Mouse (Mus musculus) C2C12 (cell line): ENCODE measurements around the gene Pdpn. TPM values are rescaled to one million over a fixed set of nuclear protein-coding genes. Genes with fewer than 3 reads are reported as not detected.
A peak's percentile ranks its signal among the peaks of the same experiment; 100 is the strongest.

ENCODE experiments used
- H3K27me3 ChIP-seq: one replicate; pipeline ENCODE4 v1.6.1; 2011; ENCODE audit not compliant: control insufficient read depth, insufficient read depth, insufficient read length
- H3K36me3 ChIP-seq: one replicate; pipeline ENCODE4 v1.6.1; 2011; ENCODE audit not compliant: control insufficient read depth, insufficient read depth
- H3K4me3 ChIP-seq: one replicate; pipeline ENCODE4 v1.5.1; 2011; ENCODE audit warnings: mild to moderate bottlenecking, control low read depth; ENCODE audit not compliant: poor library complexity, insufficient read depth, severe bottlenecking
- H3K79me2 ChIP-seq: one replicate; pipeline ENCODE4 v1.6.1; 2011; ENCODE audit not compliant: control insufficient read depth, insufficient read depth
- H3K79me3 ChIP-seq: one replicate; pipeline ENCODE4 v1.6.1; 2011; ENCODE audit warnings: low read depth, control low read depth
- H3ac ChIP-seq: one replicate; pipeline ENCODE3; 2011; ENCODE audit warnings: low read depth; ENCODE audit not compliant: control insufficient read depth, insufficient read length
- CEBPB ChIP-seq: IDR thresholded peaks from one replicate; pipeline ENCODE4 v1.6.1; 2011; ENCODE audit warnings: low read depth, mild to moderate bottlenecking, control low read depth, moderate library complexity
- CTCF ChIP-seq: IDR thresholded peaks from one replicate; pipeline ENCODE4 v1.5.1; 2011; ENCODE audit not compliant: control insufficient read depth, insufficient read depth, insufficient read length
- FOSL1 ChIP-seq: IDR thresholded peaks from one replicate; pipeline ENCODE4 v1.8.0; 2011; ENCODE audit warnings: mild to moderate bottlenecking, low read length; ENCODE audit not compliant: poor library complexity, insufficient read depth, severe bottlenecking
- MAX ChIP-seq: IDR thresholded peaks from one replicate; pipeline ENCODE4 v1.6.1; 2011; ENCODE audit warnings: mild to moderate bottlenecking, control low read depth
- MYOD1 ChIP-seq: IDR thresholded peaks from one replicate; pipeline ENCODE4 v1.6.1; 2011; ENCODE audit warnings: low read depth; ENCODE audit not compliant: control insufficient read depth, insufficient read length
- MYOG ChIP-seq: IDR thresholded peaks from one replicate; pipeline ENCODE4 v1.6.1; 2011; ENCODE audit not compliant: control insufficient read depth, insufficient read length; ENCODE audit errors: extremely low read depth
- USF1 ChIP-seq: IDR thresholded peaks from one replicate; pipeline ENCODE4 v1.6.1; 2011; ENCODE audit warnings: low read depth, mild to moderate bottlenecking, control low read depth, moderate library complexity
- polyA plus RNA-seq: library from polyadenylated mRNA; unstranded; fragments of >200 nt; fragmentation: generic; extraction: Trizol; gene quantifications from one replicate; pipeline ENCODE4 v1.2.1, GENCODE M21; 2012; ENCODE audit warnings: missing spikeins

The Pdpn gene
- polyA plus RNA-seq, 1 experiment = 133 TPM

GRCm38 (mm10) chr4:143279016-143279415 lies 20.3 kb downstream of the Pdpn start:
- no peaks in the 10 kb centered on the region for H3K27me3 ChIP-seq
- peaks cover 44% of the 10 kb centered on the region for H3K79me2 ChIP-seq
- H3K79me3 ChIP-seq = peaks cover 11% of the 10 kb centered on the region
- H3ac ChIP-seq = peak overlapping the region; percentile 54
- peaks cover 33% of the 10 kb centered on the region for H3K36me3 ChIP-seq
- peak overlapping the region; percentile 12 for H3K4me3 ChIP-seq
- no peak for TF ChIP-seq CTCF
- TF ChIP-seq USF1 = no peak
- TF ChIP-seq MYOG = no peak
- TF ChIP-seq MAX = no peak
- no peak for TF ChIP-seq FOSL1
- no peak for TF ChIP-seq MYOD1
- TF ChIP-seq CEBPB = no peak

GRCm38 (mm10) chr4:143278429-143278871 lies 20.9 kb downstream of the Pdpn start:
- no peak for TF ChIP-seq MYOG
- peak; percentile 99 for TF ChIP-seq CEBPB
- no peak for TF ChIP-seq FOSL1
- peak; percentile 96 for TF ChIP-seq MAX
- no peak for TF ChIP-seq CTCF
- no peak for TF ChIP-seq USF1
- TF ChIP-seq MYOD1 = peak; percentile 64
- Histone ChIP-seq H3K4me3 (peak overlapping the region; percentile 12), H3K36me3 (peaks cover 38% of the 10 kb centered on the region), H3K79me2 (peaks cover 40% of the 10 kb centered on the region), H3ac (no peak overlapping the region), H3K27me3 (no peaks in the 10 kb centered on the region), H3K79me3 (peaks cover 11% of the 10 kb centered on the region)

- Histone ChIP-seq H3ac (no peak overlapping the region), H3K36me3 (peaks cover 50% of the 10 kb centered on the region), H3K4me3 (no peak overlapping the region), H3K27me3 (no peaks in the 10 kb centered on the region), H3K79me2 (peaks cover 40% of the 10 kb centered on the region), H3K79me3 (peaks cover 11% of the 10 kb centered on the region)
- TF ChIP-seq USF1 (no peak), MYOD1 (no peak), CTCF (no peak), CEBPB (no peak), FOSL1 (no peak), MYOG (no peak), MAX (no peak)
Observed at GRCm38 (mm10) chr4:143277319-143277718, 22.0 kb downstream of the Pdpn start.

GRCm38 (mm10) chr4:143271571-143271970 lies 27.8 kb downstream of the Pdpn start:
- H3K36me3 ChIP-seq = peaks cover 72% of the 10 kb centered on the region
- no peaks in the 10 kb centered on the region for H3K27me3 ChIP-seq
- peaks cover 2% of the 10 kb centered on the region for H3K79me3 ChIP-seq
- TF ChIP-seq USF1 = no peak
- TF ChIP-seq CTCF = no peak
- no peak for TF ChIP-seq MYOG
- TF ChIP-seq MAX = no peak
- TF ChIP-seq CEBPB = no peak
- TF ChIP-seq FOSL1 = no peak
- no peak for TF ChIP-seq MYOD1
- H3ac ChIP-seq = no peak overlapping the region
- H3K4me3 ChIP-seq = no peak overlapping the region
- peaks cover 8% of the 10 kb centered on the region for H3K79me2 ChIP-seq

GRCm38 (mm10) chr4:143270903-143271302 lies 28.5 kb downstream of the Pdpn start:
- Histone ChIP-seq H3K36me3 (peaks cover 74% of the 10 kb centered on the region), H3K4me3 (no peak overlapping the region), H3K79me3 (no peaks in the 10 kb centered on the region), H3K27me3 (no peaks in the 10 kb centered on the region), H3ac (no peak overlapping the region), H3K79me2 (peaks cover 1% of the 10 kb centered on the region)
- TF ChIP-seq MAX = no peak
- no peak for TF ChIP-seq MYOG
- TF ChIP-seq CEBPB = no peak
- TF ChIP-seq USF1 = no peak

GRCm38 (mm10) chr4:143262696-143263095 lies 36.7 kb downstream of the Pdpn start:
- Histone ChIP-seq H3K27me3 (no peaks in the 10 kb centered on the region), H3K79me3 (no peaks in the 10 kb centered on the region), H3K36me3 (peaks cover 13% of the 10 kb centered on the region), H3K79me2 (no peaks in the 10 kb centered on the region), H3K4me3 (no peak overlapping the region), H3ac (no peak overlapping the region)
- TF ChIP-seq MYOD1 (peak; percentile 2), CEBPB (no peak)
